Mouse (Mus musculus): ENCODE measurements around the gene Pfas. TPM values are rescaled to one million over a fixed set of nuclear protein-coding genes. Genes with fewer than 3 reads are reported as not detected.
A peak's percentile ranks its signal among the peaks of the same experiment; 100 is the strongest.
"Not testable (repeated sequence)": the region's sequence is repeated elsewhere in the genome, so short reads cannot be mapped to it uniquely, and the experiment has no call there.

Pfas gene
- polyA plus RNA-seq, 1 experiment: 11.8 TPM

- Histone ChIP-seq H3K36me3 (ENCODE audit: control insufficient read depth, insufficient read depth, low read length) (no peaks in the 10 kb centered on the region; the same call in 1 of the 2 replicates), H3K4me1 (ENCODE audit: control insufficient read depth, insufficient read depth, low read length) (peaks cover 3% of the 10 kb centered on the region; the same call in 1 of the 2 replicates), H3K27me3 (ENCODE audit: control insufficient read depth, insufficient read depth, low read length) (no peaks in the 10 kb centered on the region), H3K27ac (ENCODE audit: control insufficient read depth, insufficient read depth, low read depth, low read length) (no peak overlapping the region), H3K4me3 (ENCODE audit: control insufficient read depth, low read depth, low read length) (no peak overlapping the region)
- TF ChIP-seq POLR2A (IDR thresholded peaks at IDR 0.05; ENCODE audit: control insufficient read depth, low read depth, low read length): no peak
- TF ChIP-seq CTCF (IDR thresholded peaks at IDR 0.05; ENCODE audit: control insufficient read depth, insufficient read depth, insufficient replicate concordance, low read depth, low read length): peak; percentile 24; the same call in 1 of the 2 replicates
Observed at GRCm38 (mm10) chr11:68982639-68983369, 25.5 kb downstream of the Pfas start.

DNA sequence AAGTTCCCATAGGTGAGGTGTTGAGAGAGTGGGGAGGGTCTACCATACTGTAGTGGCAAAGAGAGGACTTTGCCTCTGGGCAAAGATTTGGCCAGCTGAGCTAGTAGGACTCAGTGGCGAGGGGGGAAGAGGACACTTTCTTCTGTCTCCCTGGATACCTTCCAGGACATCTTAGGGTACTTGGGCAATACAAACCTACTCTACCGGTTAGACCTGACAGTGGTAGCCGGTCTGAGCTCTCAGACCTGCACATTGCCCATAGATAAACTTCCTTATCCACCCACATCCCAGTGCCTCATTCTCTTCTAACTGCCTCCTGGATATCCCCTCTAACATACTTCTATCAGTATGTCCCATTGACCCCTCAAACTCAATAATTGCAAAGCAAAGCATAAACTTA lies 27.3 kb downstream of the Pfas start:
- Histone ChIP-seq H3K27me3 (ENCODE audit: control insufficient read depth, insufficient read depth, low read length) (no peaks in the 10 kb centered on the region), H3K4me1 (ENCODE audit: control insufficient read depth, insufficient read depth, low read length) (peaks cover 4% of the 10 kb centered on the region; the same call in 1 of the 2 replicates), H3K36me3 (ENCODE audit: control insufficient read depth, insufficient read depth, low read length) (no peaks in the 10 kb centered on the region), H3K4me3 (ENCODE audit: control insufficient read depth, low read depth, low read length) (no peak overlapping the region), H3K27ac (ENCODE audit: control insufficient read depth, insufficient read depth, low read depth, low read length) (no peak overlapping the region)
- no peak for TF ChIP-seq POLR2A (IDR thresholded peaks at IDR 0.05; ENCODE audit: control insufficient read depth, low read depth, low read length)
- TF ChIP-seq CTCF (IDR thresholded peaks at IDR 0.05; ENCODE audit: control insufficient read depth, insufficient read depth, insufficient replicate concordance, low read depth, low read length): no peak

- Histone ChIP-seq H3K4me3 (ENCODE audit: control insufficient read depth, low read depth, low read length) (no peak overlapping the region), H3K36me3 (ENCODE audit: control insufficient read depth, insufficient read depth, low read length) (no peaks in the 10 kb centered on the region), H3K27ac (ENCODE audit: control insufficient read depth, insufficient read depth, low read depth, low read length) (no peak overlapping the region), H3K4me1 (ENCODE audit: control insufficient read depth, insufficient read depth, low read length) (peaks cover 8% of the 10 kb centered on the region; the same call in 1 of the 2 replicates), H3K27me3 (ENCODE audit: control insufficient read depth, insufficient read depth, low read length) (no peaks in the 10 kb centered on the region)
- TF ChIP-seq CTCF (IDR thresholded peaks at IDR 0.05; ENCODE audit: control insufficient read depth, insufficient read depth, insufficient replicate concordance, low read depth, low read length): no peak
Observed at GRCm38 (mm10) chr11:68979320-68979733, 28.9 kb downstream of the Pfas start.

DNA sequence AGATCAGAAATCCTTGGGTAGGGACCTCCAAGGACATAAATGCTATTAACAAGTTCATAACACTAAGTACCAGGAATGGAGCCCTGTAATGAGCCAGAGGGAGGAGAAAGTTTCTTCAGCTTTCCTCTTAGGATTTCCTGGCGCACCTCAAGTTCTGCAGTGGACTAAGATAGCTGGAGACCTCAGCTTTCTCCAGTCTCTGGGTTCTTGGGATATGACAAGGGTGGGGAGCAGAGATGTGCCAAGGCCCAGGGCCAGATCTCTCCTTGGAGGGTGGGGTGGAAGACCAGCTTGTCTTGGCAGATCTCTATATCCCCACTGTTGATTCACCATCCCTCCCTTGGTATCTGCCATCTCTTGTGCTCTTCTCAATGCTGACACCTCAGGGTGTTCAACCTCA lies 32.7 kb downstream of the Pfas start:
- TF ChIP-seq POLR2A (IDR thresholded peaks at IDR 0.05; ENCODE audit: control insufficient read depth, low read depth, low read length) (no peak), CTCF (IDR thresholded peaks at IDR 0.05; ENCODE audit: control insufficient read depth, insufficient read depth, insufficient replicate concordance, low read depth, low read length) (no peak)
- H3K27ac ChIP-seq (ENCODE audit: control insufficient read depth, insufficient read depth, low read depth, low read length): no peak overlapping the region
- H3K4me3 ChIP-seq (ENCODE audit: control insufficient read depth, low read depth, low read length): no peak overlapping the region
- peaks cover 2% of the 10 kb centered on the region; the same call in 1 of the 2 replicates for H3K36me3 ChIP-seq (ENCODE audit: control insufficient read depth, insufficient read depth, low read length)
- H3K4me1 ChIP-seq (ENCODE audit: control insufficient read depth, insufficient read depth, low read length): peaks cover 22% of the 10 kb centered on the region
- no peaks in the 10 kb centered on the region for H3K27me3 ChIP-seq (ENCODE audit: control insufficient read depth, insufficient read depth, low read length)

DNA sequence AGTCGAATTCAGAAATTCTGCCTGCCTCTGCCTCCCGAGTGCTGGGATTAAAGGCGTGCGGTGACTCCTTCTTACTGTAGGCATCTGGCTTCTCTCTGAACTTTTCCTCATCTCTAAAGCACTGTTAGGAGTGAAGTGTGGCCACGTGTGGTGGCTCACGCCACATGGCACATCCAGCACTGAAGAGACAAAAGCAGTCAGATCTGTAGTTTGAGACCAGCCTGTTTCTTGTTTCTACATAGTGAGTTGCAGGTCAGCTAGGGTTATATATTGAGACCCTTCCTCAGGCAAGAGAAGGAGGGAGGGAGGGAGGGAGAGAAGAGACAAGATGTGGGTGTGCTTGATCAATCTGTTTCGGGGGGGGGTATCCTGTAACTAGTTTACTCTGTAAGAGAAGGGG lies 33.2 kb downstream of the Pfas start, which contains the start of gene Rangrf:
TSS of gene Rangrf (minus strand) at position 101 of the 400 bp plus-strand sequence.
- Histone ChIP-seq H3K27ac (ENCODE audit: control insufficient read depth, insufficient read depth, low read depth, low read length) (peak within 1 kb of the TSS; percentile 95), H3K4me1 (ENCODE audit: control insufficient read depth, insufficient read depth, low read length) (peaks cover 22% of the 10 kb centered on the region), H3K27me3 (ENCODE audit: control insufficient read depth, insufficient read depth, low read length) (no peaks in the 10 kb centered on the region), H3K4me3 (ENCODE audit: control insufficient read depth, low read depth, low read length) (peak within 1 kb of the TSS; percentile 91), H3K36me3 (ENCODE audit: control insufficient read depth, insufficient read depth, low read length) (peaks cover 2% of the 10 kb centered on the region; the same call in 1 of the 2 replicates)
- TF ChIP-seq POLR2A (IDR thresholded peaks at IDR 0.05; ENCODE audit: control insufficient read depth, low read depth, low read length): no peak
- no peak for TF ChIP-seq CTCF (IDR thresholded peaks at IDR 0.05; ENCODE audit: control insufficient read depth, insufficient read depth, insufficient replicate concordance, low read depth, low read length)

DNA sequence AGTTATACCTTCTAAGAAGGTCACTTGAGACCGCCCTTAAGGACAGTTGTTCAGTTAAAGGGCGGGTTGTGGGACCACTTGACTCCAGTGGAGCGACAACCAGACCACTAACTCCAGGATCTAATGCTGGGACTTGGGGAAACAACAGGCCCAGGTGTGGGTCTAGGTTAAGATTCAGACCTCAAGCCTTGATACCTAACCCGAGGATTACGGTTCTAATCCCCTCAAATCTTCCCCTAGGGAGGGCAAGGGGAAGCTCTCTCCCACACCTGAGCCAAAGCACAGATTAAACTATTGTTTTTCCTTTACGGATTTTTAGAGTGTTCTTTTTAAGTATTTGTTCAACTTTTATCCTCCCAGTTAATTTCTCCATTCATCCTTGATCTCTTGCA lies 34.2 kb downstream of the Pfas start:
- Histone ChIP-seq H3K4me3 (ENCODE audit: control insufficient read depth, low read depth, low read length) (peak overlapping the region; percentile 91), H3K4me1 (ENCODE audit: control insufficient read depth, insufficient read depth, low read length) (peaks cover 22% of the 10 kb centered on the region), H3K27ac (ENCODE audit: control insufficient read depth, insufficient read depth, low read depth, low read length) (peak overlapping the region; percentile 95), H3K36me3 (ENCODE audit: control insufficient read depth, insufficient read depth, low read length) (peaks cover 2% of the 10 kb centered on the region; the same call in 1 of the 2 replicates), H3K27me3 (ENCODE audit: control insufficient read depth, insufficient read depth, low read length) (no peaks in the 10 kb centered on the region)
- TF ChIP-seq POLR2A (IDR thresholded peaks at IDR 0.05; ENCODE audit: control insufficient read depth, low read depth, low read length) (no peak), CTCF (IDR thresholded peaks at IDR 0.05; ENCODE audit: control insufficient read depth, insufficient read depth, insufficient replicate concordance, low read depth, low read length) (no peak)

- Histone ChIP-seq H3K27ac (ENCODE audit: control insufficient read depth, insufficient read depth, low read depth, low read length) (peak overlapping the region; percentile 95), H3K4me3 (ENCODE audit: control insufficient read depth, low read depth, low read length) (peak overlapping the region; percentile 91), H3K4me1 (ENCODE audit: control insufficient read depth, insufficient read depth, low read length) (peaks cover 24% of the 10 kb centered on the region)
- peak; percentile 55; the same call in 1 of the 2 replicates for TF ChIP-seq POLR2A (IDR thresholded peaks at IDR 0.05; ENCODE audit: control insufficient read depth, low read depth, low read length)
- not testable (repeated sequence) for H3K36me3 ChIP-seq (ENCODE audit: control insufficient read depth, insufficient read depth, low read length); H3K27me3 ChIP-seq (ENCODE audit: control insufficient read depth, insufficient read depth, low read length)
Observed at GRCm38 (mm10) chr11:68973250-68974058, 34.8 kb downstream of the Pfas start.

Data from testis, adult 2 months (tissue).